Mouse (Mus musculus): ENCODE measurements around the gene Bet1l. TPM values are rescaled to one million over a fixed set of nuclear protein-coding genes. Genes with fewer than 3 reads are reported as not detected.

The Bet1l gene
- polyA plus RNA-seq, 1 experiment from 2014 or later = 23.0 TPM

GRCm38 (mm10) chr7:140855860-140856784 is 1.3 kb downstream of the Bet1l start, which contains the start of gene Gm45785:
Gene Gm45785, minus strand, starts transcription at chr7:140856331.
- Histone ChIP-seq H3K27ac (replicated peaks) (peak within 1 kb of the TSS; percentile 84), H3K36me3 (replicated peaks) (peaks cover 66% of the 10 kb centered on the region), H3K4me1 (peaks cover 40% of the 10 kb centered on the region), H3K27me3 (replicated peaks; ENCODE audit: low read depth, poor library complexity, severe bottlenecking) (no peaks in the 10 kb centered on the region), H3K4me3 (peak within 1 kb of the TSS; percentile 90), H3K9me3 (no peaks in the 10 kb centered on the region)
- WGBS = 2% methylated on average over 51 of the region's 51 CpGs
- DNase-seq (ENCODE audit: low spot score) = peak; percentile 91

- no peaks in the 10 kb centered on the region for H3K9me3 ChIP-seq
- H3K27ac ChIP-seq (replicated peaks) = no peak overlapping the region; the same call in 1 of the 2 replicates
- no peaks in the 10 kb centered on the region for H3K27me3 ChIP-seq (replicated peaks; ENCODE audit: low read depth, poor library complexity, severe bottlenecking)
- peaks cover 57% of the 10 kb centered on the region for H3K36me3 ChIP-seq (replicated peaks)
- peaks cover 40% of the 10 kb centered on the region for H3K4me1 ChIP-seq
- peak overlapping the region; percentile 90 for H3K4me3 ChIP-seq
- 78% methylated on average over 9 of the region's 9 CpGs for WGBS
- no peak for DNase-seq (ENCODE audit: low spot score)
These were observed 2.2 kb downstream of the Bet1l start for GRCm38 (mm10) chr7:140855181-140855580.

GRCm38 (mm10) chr7:140854483-140854882 is 2.9 kb downstream of the Bet1l start:
- WGBS = 95% methylated on average over 18 of the region's 18 CpGs
- H3K27me3 ChIP-seq (replicated peaks; ENCODE audit: low read depth, poor library complexity, severe bottlenecking) = no peaks in the 10 kb centered on the region
- H3K27ac ChIP-seq (replicated peaks) = no peak overlapping the region
- H3K36me3 ChIP-seq (replicated peaks) = peaks cover 50% of the 10 kb centered on the region
- no peak for DNase-seq (ENCODE audit: low spot score)
- H3K4me1 ChIP-seq = peaks cover 35% of the 10 kb centered on the region
- no peaks in the 10 kb centered on the region for H3K9me3 ChIP-seq
- peak overlapping the region; percentile 90 for H3K4me3 ChIP-seq

- no peaks in the 10 kb centered on the region for H3K27me3 ChIP-seq (replicated peaks; ENCODE audit: low read depth, poor library complexity, severe bottlenecking)
- H3K9me3 ChIP-seq = no peaks in the 10 kb centered on the region
- H3K4me1 ChIP-seq = peaks cover 27% of the 10 kb centered on the region
- peaks cover 39% of the 10 kb centered on the region for H3K36me3 ChIP-seq (replicated peaks)
- DNase-seq (ENCODE audit: low spot score) = no peak
- H3K4me3 ChIP-seq = no peak overlapping the region
- WGBS = 89% methylated on average over 9 of the region's 9 CpGs
- H3K27ac ChIP-seq (replicated peaks) = no peak overlapping the region
These were observed 4.0 kb downstream of the Bet1l start for GRCm38 (mm10) chr7:140853386-140853785.

- H3K36me3 ChIP-seq (replicated peaks) = peaks cover 37% of the 10 kb centered on the region
- no peaks in the 10 kb centered on the region for H3K9me3 ChIP-seq
- peaks cover 15% of the 10 kb centered on the region for H3K4me1 ChIP-seq
- no peak overlapping the region for H3K27ac ChIP-seq (replicated peaks)
- 97% methylated on average over 4 of the region's 4 CpGs for WGBS
- no peaks in the 10 kb centered on the region for H3K27me3 ChIP-seq (replicated peaks; ENCODE audit: low read depth, poor library complexity, severe bottlenecking)
- H3K4me3 ChIP-seq = no peak overlapping the region
- DNase-seq (ENCODE audit: low spot score) = no peak
These were observed 5.5 kb downstream of the Bet1l start for GRCm38 (mm10) chr7:140851916-140852315.

GRCm38 (mm10) chr7:140848591-140848990 is 8.8 kb downstream of the Bet1l start:
- H3K36me3 ChIP-seq (replicated peaks) = peaks cover 24% of the 10 kb centered on the region
- WGBS = 94% methylated on average over 10 of the region's 10 CpGs
- no peak for DNase-seq (ENCODE audit: low spot score)
- H3K4me1 ChIP-seq = peaks cover 10% of the 10 kb centered on the region
- no peak overlapping the region for H3K4me3 ChIP-seq
- H3K27ac ChIP-seq (replicated peaks) = no peak overlapping the region
- H3K27me3 ChIP-seq (replicated peaks; ENCODE audit: low read depth, poor library complexity, severe bottlenecking) = peaks cover 10% of the 10 kb centered on the region; the same call in 1 of the 2 replicates
- no peaks in the 10 kb centered on the region for H3K9me3 ChIP-seq

- Histone ChIP-seq H3K27me3 (replicated peaks; ENCODE audit: low read depth, poor library complexity, severe bottlenecking) (peaks cover 16% of the 10 kb centered on the region; the same call in 1 of the 2 replicates), H3K27ac (replicated peaks) (no peak within 1 kb of the TSS), H3K9me3 (no peaks in the 10 kb centered on the region), H3K4me3 (no peak within 1 kb of the TSS), H3K4me1 (peaks cover 10% of the 10 kb centered on the region), H3K36me3 (replicated peaks) (peaks cover 17% of the 10 kb centered on the region)
- no peak for DNase-seq (ENCODE audit: low spot score)
- 72% methylated on average over 11 of the region's 11 CpGs for WGBS
These were observed 9.4 kb downstream of the Bet1l start, which contains the start of gene Odf3 for GRCm38 (mm10) chr7:140847755-140848580. Gene Odf3, plus strand, starts transcription at chr7:140847805.

GRCm38 (mm10) chr7:140846676-140847075 is 10.7 kb downstream of the Bet1l start:
- Histone ChIP-seq H3K36me3 (replicated peaks) (peaks cover 4% of the 10 kb centered on the region), H3K27ac (replicated peaks) (no peak overlapping the region), H3K4me1 (peaks cover 10% of the 10 kb centered on the region), H3K9me3 (no peaks in the 10 kb centered on the region), H3K27me3 (replicated peaks; ENCODE audit: low read depth, poor library complexity, severe bottlenecking) (peaks cover 28% of the 10 kb centered on the region), H3K4me3 (no peak overlapping the region)
- no peak for DNase-seq (ENCODE audit: low spot score)
- 85% methylated on average over 10 of the region's 10 CpGs for WGBS

GRCm38 (mm10) chr7:140845683-140846082 is 11.7 kb downstream of the Bet1l start:
- Histone ChIP-seq H3K4me3 (no peak overlapping the region), H3K4me1 (peaks cover 10% of the 10 kb centered on the region), H3K27me3 (replicated peaks; ENCODE audit: low read depth, poor library complexity, severe bottlenecking) (peaks cover 38% of the 10 kb centered on the region), H3K36me3 (replicated peaks) (no peaks in the 10 kb centered on the region), H3K27ac (replicated peaks) (no peak overlapping the region), H3K9me3 (no peaks in the 10 kb centered on the region)
- WGBS = 54% methylated on average over 4 of the region's 4 CpGs
- no peak for DNase-seq (ENCODE audit: low spot score)

- DNase-seq (ENCODE audit: low spot score) = peak; percentile 90
- H3K27ac ChIP-seq (replicated peaks) = no peak within 1 kb of the TSS
- WGBS = 34% methylated on average over 14 of the region's 14 CpGs
These were observed 12.3 kb downstream of the Bet1l start, which contains the start of gene Scgb1c1 for GRCm38 (mm10) chr7:140844905-140845665. Gene Scgb1c1, plus strand, starts transcription at chr7:140845547.

GRCm38 (mm10) chr7:140843806-140844205 is 13.6 kb downstream of the Bet1l start:
- H3K36me3 ChIP-seq (replicated peaks) = no peaks in the 10 kb centered on the region
- no peak overlapping the region for H3K4me3 ChIP-seq
- H3K27me3 ChIP-seq (replicated peaks; ENCODE audit: low read depth, poor library complexity, severe bottlenecking) = peaks cover 53% of the 10 kb centered on the region
- H3K4me1 ChIP-seq = peaks cover 10% of the 10 kb centered on the region
- 78% methylated on average over 7 of the region's 7 CpGs for WGBS
- H3K27ac ChIP-seq (replicated peaks) = no peak overlapping the region
- no peak for DNase-seq (ENCODE audit: low spot score)
- no peaks in the 10 kb centered on the region for H3K9me3 ChIP-seq

More at GRCm38 (mm10) chr7:140844905-140845665, 12.3 kb downstream of the Bet1l start, which contains the start of gene Scgb1c1:
- Histone ChIP-seq H3K36me3 (replicated peaks) (no peaks in the 10 kb centered on the region), H3K4me1 (peaks cover 10% of the 10 kb centered on the region), H3K4me3 (no peak within 1 kb of the TSS), H3K9me3 (no peaks in the 10 kb centered on the region), H3K27me3 (replicated peaks; ENCODE audit: low read depth, poor library complexity, severe bottlenecking) (peaks cover 44% of the 10 kb centered on the region)
